Mouse (Mus musculus) embryonic facial prominence, embryonic 12.5 days (tissue): ENCODE results near the gene Mapk3. TPM values are rescaled to one million over a fixed set of nuclear protein-coding genes. Genes with fewer than 3 reads are reported as not detected.
"Not testable (repeated sequence)": the region's sequence is repeated elsewhere in the genome, so short reads cannot be mapped to it uniquely, and the experiment has no call there.

Source experiments
- ATAC-seq: fragments of 200-750 bp; cut with Nextera tagmentation; 2 replicates; pipeline ENCODE4 v1.8.0; 2017; ENCODE audit not compliant: insufficient number of reproducible peaks, insufficient read depth, low FRiP score, low TSS enrichment
- H3K27ac ChIP-seq: fragments of 300-500 bp; sonication (generic); 2 replicates; pipeline ENCODE4 v1.5.1; 2016; ENCODE audit warnings: mild to moderate bottlenecking
- H3K27me3 ChIP-seq: fragments of 300-500 bp; sonication (generic); 2 replicates; pipeline ENCODE4 v1.6.1; 2016; ENCODE audit warnings: mild to moderate bottlenecking, moderate library complexity
- H3K36me3 ChIP-seq: fragments of 300-500 bp; sonication (generic); 2 replicates; pipeline ENCODE4 v1.6.1; 2016; ENCODE audit warnings: mild to moderate bottlenecking
- H3K4me1 ChIP-seq: fragments of 300-500 bp; sonication (generic); 2 replicates; pipeline ENCODE4 v1.6.1; 2016
- H3K4me2 ChIP-seq: fragments of 300-500 bp; sonication (generic); replicated peaks from 2 replicates; pipeline ENCODE4 v1.6.1; 2016; ENCODE audit warnings: mild to moderate bottlenecking, moderate library complexity
- H3K4me3 ChIP-seq: fragments of 300-500 bp; sonication (generic); 2 replicates; pipeline ENCODE4 v1.5.1; 2016; ENCODE audit warnings: mild to moderate bottlenecking
- H3K9ac ChIP-seq: fragments of 300-500 bp; sonication (generic); 2 replicates; pipeline ENCODE4 v1.6.1; 2016; ENCODE audit warnings: mild to moderate bottlenecking, moderate library complexity
- H3K9me3 ChIP-seq: fragments of 300-500 bp; sonication (generic); 2 replicates; pipeline ENCODE4 v1.6.1; 2016; ENCODE audit warnings: mild to moderate bottlenecking, moderate library complexity
- WGBS: fragments of 180-500 bp; shearing (Covaris S2); methylation state at CpG from one replicate; pipeline ENCODE4 v1.1.7; 2016; 5-methylcytosine and 5-hydroxymethylcytosine counted together
- polyA plus RNA-seq: library from polyadenylated mRNA; unstranded; fragments of >200 nt; fragmentation: Nextera tagmentation; extraction: Ambion mirVana; gene quantifications from 2 replicates; pipeline ENCODE4 v1.2.1, GENCODE M21; 2016

The Mapk3 gene
- 52.2 and 54.5 TPM in 2 replicates for polyA plus RNA-seq

DNA sequence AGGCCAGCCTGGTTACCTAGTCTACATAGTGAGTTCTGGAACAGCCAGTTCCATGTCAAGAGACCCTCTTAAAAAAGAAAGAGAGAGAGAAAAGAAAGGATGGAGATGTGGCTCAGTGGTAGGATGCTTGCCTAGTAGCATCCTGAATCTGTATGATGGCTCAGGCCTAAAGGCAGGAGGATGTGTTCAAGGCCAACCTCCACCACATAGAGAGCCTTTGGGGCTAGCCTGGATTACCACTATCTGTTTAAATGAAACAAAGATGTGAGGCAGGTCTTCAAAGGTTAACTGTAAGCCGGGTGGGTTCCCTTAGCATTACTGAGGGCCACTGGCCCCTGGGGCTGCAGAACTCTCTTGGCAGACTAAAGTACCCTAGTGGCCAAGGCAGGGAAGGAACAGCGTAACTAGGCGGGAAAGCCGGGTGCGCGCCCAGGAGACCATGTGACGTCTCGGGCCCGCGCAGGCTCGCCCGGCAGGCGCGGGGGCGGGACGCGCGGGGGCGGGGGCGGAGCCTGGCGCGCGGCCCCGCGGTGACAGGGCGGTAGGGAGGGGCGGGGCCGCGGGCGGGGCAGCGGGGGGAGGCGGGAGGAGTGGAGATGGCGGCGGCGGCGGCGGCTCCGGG lies at the start of gene Mapk3:
Gene Mapk3 (plus strand): TSS at position 552 of the 622 bp plus-strand sequence.
- Histone ChIP-seq H3K4me1 (peaks cover 27% of the 10 kb centered on the region), H3K9ac (peak within 1 kb of the TSS; percentile 87), H3K9me3 (no peaks in the 10 kb centered on the region)

GRCm38 (mm10) chr7:126710266-126710665 lies 49.1 kb upstream of the Mapk3 start:
- no peak overlapping the region for H3K4me2 ChIP-seq
- H3K4me3 ChIP-seq, result no peak overlapping the region
- H3K9me3 ChIP-seq, result peaks cover 5% of the 10 kb centered on the region; the same call in 1 of the 2 replicates
- H3K27ac ChIP-seq, result no peak overlapping the region
- H3K4me1 ChIP-seq, result no peaks in the 10 kb centered on the region
- ATAC-seq, result no peak
- WGBS, result 71% methylated on average over 4 of the region's 4 CpGs
- peaks cover 16% of the 10 kb centered on the region for H3K27me3 ChIP-seq
- H3K36me3 ChIP-seq, result no peaks in the 10 kb centered on the region
- H3K9ac ChIP-seq, result no peak overlapping the region

More for the DNA sequence above, at the start of gene Mapk3:
- peaks cover 14% of the 10 kb centered on the region for H3K36me3 ChIP-seq
- H3K27ac ChIP-seq, result peak within 1 kb of the TSS; percentile 86
- 2% methylated on average over 22 of the region's 38 CpGs for WGBS
- no peaks in the 10 kb centered on the region for H3K27me3 ChIP-seq
- peak within 1 kb of the TSS; percentile 77 for H3K4me3 ChIP-seq
- ATAC-seq, result no peak
- peak within 1 kb of the TSS; percentile 88 for H3K4me2 ChIP-seq

DNA sequence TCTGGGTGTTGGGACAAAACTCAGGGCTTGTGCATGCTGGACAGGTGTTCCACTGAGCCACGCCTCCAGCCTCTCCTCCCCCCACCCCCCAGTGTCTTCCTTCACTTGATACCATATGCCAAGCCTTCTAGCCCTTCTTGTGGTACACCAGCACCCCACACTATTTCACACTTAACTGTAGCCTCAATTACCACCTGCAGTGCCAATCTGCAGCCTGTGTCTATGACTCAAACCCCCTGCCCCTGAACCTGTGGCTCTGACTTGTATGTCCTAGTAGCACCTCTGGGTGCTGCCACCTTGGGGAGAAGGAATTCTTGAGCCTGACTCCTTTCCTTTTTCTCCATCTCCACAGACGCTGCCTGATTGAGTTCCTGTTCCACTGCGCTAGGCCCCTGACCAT lies 47.5 kb upstream of the Mapk3 start:
- no peaks in the 10 kb centered on the region for H3K36me3 ChIP-seq
- H3K4me2 ChIP-seq, result no peak overlapping the region
- 89% methylated on average over 3 of the region's 3 CpGs for WGBS
- H3K27ac ChIP-seq, result no peak overlapping the region
- H3K4me1 ChIP-seq, result no peaks in the 10 kb centered on the region
- H3K9me3 ChIP-seq, result peaks cover 5% of the 10 kb centered on the region; the same call in 1 of the 2 replicates
- H3K9ac ChIP-seq, result no peak overlapping the region
- no peak for ATAC-seq
- peaks cover 4% of the 10 kb centered on the region; the same call in 1 of the 2 replicates for H3K27me3 ChIP-seq
- no peak overlapping the region for H3K4me3 ChIP-seq

DNA sequence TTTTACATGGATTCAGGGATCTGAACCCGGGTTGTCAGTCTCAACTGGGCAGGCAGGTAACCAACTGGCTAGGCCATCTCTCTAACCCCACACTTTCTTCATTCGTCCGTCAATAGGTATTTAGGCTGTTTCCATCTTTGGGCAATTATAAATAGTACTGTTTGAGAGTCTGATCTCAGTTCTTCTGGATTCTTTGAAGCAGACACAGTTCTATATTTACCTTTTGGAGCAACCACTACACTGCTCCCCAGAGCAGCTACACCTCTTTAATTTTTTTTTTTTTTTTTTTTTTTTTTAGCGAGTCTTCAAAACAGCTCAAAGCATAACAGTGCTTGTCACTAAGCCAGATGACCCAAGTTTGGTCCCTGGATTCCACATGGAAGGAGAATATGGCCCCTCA lies 43.7 kb upstream of the Mapk3 start:
- 77% methylated on average over 4 of the region's 4 CpGs for WGBS

DNA sequence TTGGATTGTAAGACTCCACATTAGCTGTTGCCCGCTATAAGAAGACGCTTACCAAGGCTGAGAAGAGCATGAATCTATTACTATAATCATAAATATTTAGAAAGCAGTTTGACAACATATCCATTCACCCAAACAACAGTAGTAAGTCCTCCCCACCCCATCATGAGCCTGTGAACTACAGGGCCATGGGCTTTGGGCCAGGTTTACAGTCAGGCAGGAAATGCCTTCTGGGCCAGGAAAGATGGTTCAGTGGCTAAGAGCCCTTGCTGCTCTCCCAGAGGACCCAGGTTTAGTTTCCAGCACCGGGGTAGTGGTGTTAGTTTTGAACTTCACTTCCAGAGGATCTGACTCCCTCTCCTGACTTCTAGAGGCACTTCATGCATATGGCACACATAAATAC lies 41.8 kb upstream of the Mapk3 start:
- 93% methylated on average over 3 of the region's 3 CpGs for whole genome bisulfite sequencing
- no peak overlapping the region for H3K4me2 ChIP-seq
- no peaks in the 10 kb centered on the region for H3K27me3 ChIP-seq
- H3K27ac ChIP-seq, result no peak overlapping the region
- no peak overlapping the region for H3K9ac ChIP-seq
- no peak for ATAC-seq
- H3K9me3 ChIP-seq, result no peaks in the 10 kb centered on the region
- H3K36me3 ChIP-seq, result no peaks in the 10 kb centered on the region
- H3K4me1 ChIP-seq, result no peaks in the 10 kb centered on the region
- no peak overlapping the region for H3K4me3 ChIP-seq

More for the DNA sequence above, 43.7 kb upstream of the Mapk3 start:
- Histone ChIP-seq H3K27me3 (no peaks in the 10 kb centered on the region), H3K4me2 (no peak overlapping the region), H3K4me1 (no peaks in the 10 kb centered on the region), H3K27ac (no peak overlapping the region), H3K36me3 (no peaks in the 10 kb centered on the region), H3K4me3 (no peak overlapping the region), H3K9ac (no peak overlapping the region), H3K9me3 (no peaks in the 10 kb centered on the region)
- no peak for ATAC-seq

GRCm38 (mm10) chr7:126718787-126719337 lies 40.5 kb upstream of the Mapk3 start:
- no peak overlapping the region for H3K4me2 ChIP-seq
- no peaks in the 10 kb centered on the region for H3K27me3 ChIP-seq
- no peaks in the 10 kb centered on the region for H3K9me3 ChIP-seq
- no peak overlapping the region for H3K27ac ChIP-seq
- no peak overlapping the region for H3K9ac ChIP-seq
- no peaks in the 10 kb centered on the region for H3K36me3 ChIP-seq
- 95% methylated on average over 5 of the region's 5 CpGs for WGBS
- H3K4me1 ChIP-seq, result no peaks in the 10 kb centered on the region
- no peak for ATAC-seq
- no peak overlapping the region for H3K4me3 ChIP-seq

- H3K9me3 ChIP-seq, result no peaks in the 10 kb centered on the region
- no peak overlapping the region for H3K9ac ChIP-seq
- H3K4me3 ChIP-seq, result no peak overlapping the region
- no peaks in the 10 kb centered on the region for H3K36me3 ChIP-seq
- 88% methylated on average over 13 of the region's 13 CpGs for WGBS
- H3K27me3 ChIP-seq, result no peaks in the 10 kb centered on the region
- no peak overlapping the region for H3K27ac ChIP-seq
- ATAC-seq, result no peak
- no peaks in the 10 kb centered on the region for H3K4me1 ChIP-seq
- no peak overlapping the region for H3K4me2 ChIP-seq
Observed at GRCm38 (mm10) chr7:126721635-126722034, 37.8 kb upstream of the Mapk3 start.

DNA sequence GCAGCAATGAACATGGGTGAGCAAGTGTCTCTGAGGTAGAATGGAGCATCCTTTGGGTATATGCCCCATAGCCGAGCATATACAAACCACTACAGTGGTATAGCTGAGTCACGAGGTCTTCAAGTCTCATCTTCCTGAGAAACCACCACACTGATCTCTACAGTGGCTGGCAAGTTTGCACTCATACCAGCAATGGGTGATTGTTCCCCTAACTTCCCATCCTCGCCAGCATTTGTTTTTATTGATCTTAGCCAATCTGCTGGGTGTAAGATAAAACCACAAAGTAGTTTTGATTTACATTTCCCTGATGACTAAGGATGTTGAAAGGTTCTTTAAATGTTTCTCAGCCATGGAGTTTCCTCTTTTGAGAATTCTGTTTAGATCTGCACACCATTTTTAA lies 34.3 kb upstream of the Mapk3 start:
- Histone ChIP-seq H3K4me1 (no peaks in the 10 kb centered on the region), H3K4me2 (no peak overlapping the region), H3K27me3 (no peaks in the 10 kb centered on the region), H3K27ac (no peak overlapping the region), H3K36me3 (no peaks in the 10 kb centered on the region), H3K9ac (no peak overlapping the region), H3K9me3 (no peaks in the 10 kb centered on the region), H3K4me3 (no peak overlapping the region)
- 72% methylated on average over 3 of the region's 3 CpGs for WGBS
- no peak for ATAC-seq

DNA sequence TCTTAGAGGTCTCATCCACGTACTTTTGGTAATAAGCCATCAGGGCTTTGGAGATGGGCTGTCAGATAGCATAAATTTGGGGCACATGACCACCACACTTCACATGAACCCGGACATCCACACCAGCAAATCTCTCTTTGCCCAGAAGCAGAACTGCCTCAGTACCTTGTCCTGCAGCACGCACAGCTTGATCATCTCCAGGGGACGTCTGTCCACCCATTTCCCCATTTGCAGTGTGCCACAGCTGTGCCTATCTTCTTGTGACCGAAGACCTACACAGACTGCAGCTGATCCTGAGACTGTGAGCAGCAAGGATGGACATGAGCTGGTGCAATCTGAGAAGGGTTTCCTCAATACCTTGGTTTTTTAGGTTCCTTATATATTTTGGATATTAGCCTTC lies 33.7 kb upstream of the Mapk3 start:
- no peaks in the 10 kb centered on the region for H3K4me1 ChIP-seq
- H3K9ac ChIP-seq, result no peak overlapping the region
- 81% methylated on average over 5 of the region's 5 CpGs for whole genome bisulfite sequencing
- ATAC-seq, result no peak
- H3K27ac ChIP-seq, result no peak overlapping the region
- no peaks in the 10 kb centered on the region for H3K27me3 ChIP-seq
- no peaks in the 10 kb centered on the region for H3K9me3 ChIP-seq
- H3K4me2 ChIP-seq, result no peak overlapping the region
- H3K36me3 ChIP-seq, result no peaks in the 10 kb centered on the region
- H3K4me3 ChIP-seq, result no peak overlapping the region

DNA sequence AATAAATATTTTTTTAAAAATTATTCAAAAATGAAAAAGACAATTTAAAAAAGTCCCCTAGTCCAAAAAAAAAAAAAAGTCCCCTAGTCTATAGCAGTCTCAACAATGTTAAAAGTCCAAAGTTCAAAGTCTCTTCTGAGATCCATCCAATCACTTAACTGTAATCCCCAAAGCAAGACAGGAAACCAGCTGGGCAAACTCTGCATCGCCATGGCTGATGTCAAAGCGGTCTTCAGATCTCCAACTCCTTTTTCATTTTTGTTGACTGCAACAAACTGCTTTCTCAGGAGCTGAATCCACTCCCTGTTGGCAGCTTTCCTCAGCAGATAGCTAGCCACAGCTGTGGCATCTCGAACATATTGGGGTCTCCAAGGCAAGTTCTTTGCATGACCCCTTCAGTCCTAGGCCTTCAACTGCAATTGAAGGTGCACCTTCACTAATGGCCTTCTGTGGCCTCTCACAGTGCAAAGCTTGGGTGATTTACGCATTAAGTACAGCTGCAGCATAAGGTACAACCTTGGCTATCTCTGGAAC lies 29.1 kb upstream of the Mapk3 start:
- H3K9me3 ChIP-seq, H3K4me2 ChIP-seq, H3K27ac ChIP-seq, H3K27me3 ChIP-seq, H3K4me1 ChIP-seq, H3K36me3 ChIP-seq, ATAC-seq, H3K4me3 ChIP-seq, H3K9ac ChIP-seq: not testable (repeated sequence)
- 79% methylated on average over 4 of the region's 4 CpGs for WGBS

DNA sequence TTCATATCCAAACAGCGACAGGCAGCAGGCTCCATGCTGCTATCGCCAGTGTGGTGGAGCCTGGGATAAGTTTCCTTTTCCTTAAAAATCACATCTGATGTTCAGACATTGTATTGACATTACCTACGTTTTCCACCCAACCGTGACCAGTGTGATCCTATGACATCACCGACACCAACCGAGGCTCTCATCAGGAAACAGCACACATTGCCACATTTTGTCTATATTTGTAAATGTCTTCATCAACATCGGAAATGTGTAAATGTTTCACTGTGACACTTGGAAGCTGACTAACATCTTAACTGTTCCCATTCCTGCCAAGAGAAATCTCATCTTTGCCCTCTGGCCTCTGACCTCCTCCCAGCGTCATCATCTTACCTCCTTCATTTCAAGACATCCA lies 23.3 kb upstream of the Mapk3 start:
- Histone ChIP-seq H3K36me3 (no peaks in the 10 kb centered on the region), H3K27me3 (no peaks in the 10 kb centered on the region), H3K4me2 (no peak overlapping the region), H3K27ac (no peak overlapping the region), H3K4me1 (no peaks in the 10 kb centered on the region; the same call in 1 of the 2 replicates), H3K9me3 (no peaks in the 10 kb centered on the region), H3K9ac (no peak overlapping the region), H3K4me3 (no peak overlapping the region)
- no peak for ATAC-seq
- WGBS, result 77% methylated on average over 8 of the region's 8 CpGs

GRCm38 (mm10) chr7:126739551-126739950 lies 19.9 kb upstream of the Mapk3 start:
- no peak for ATAC-seq
- WGBS, result 88% methylated on average over 17 of the region's 17 CpGs
- no peak overlapping the region for H3K9ac ChIP-seq

More at GRCm38 (mm10) chr7:126739551-126739950, 19.9 kb upstream of the Mapk3 start:
- H3K4me2 ChIP-seq, result no peak overlapping the region
- H3K36me3 ChIP-seq, result no peaks in the 10 kb centered on the region
- no peaks in the 10 kb centered on the region for H3K9me3 ChIP-seq
- no peaks in the 10 kb centered on the region for H3K27me3 ChIP-seq
- H3K27ac ChIP-seq, result no peak overlapping the region
- no peaks in the 10 kb centered on the region; the same call in 1 of the 2 replicates for H3K4me1 ChIP-seq
- H3K4me3 ChIP-seq, result no peak overlapping the region
